Mouse (Mus musculus): ENCODE results near the gene Nol11. TPM values are rescaled to one million over a fixed set of nuclear protein-coding genes. Genes with fewer than 3 reads are reported as not detected.

Gene Nol11
- 4.8 and 11.1 TPM in 2 replicates for polyA plus RNA-seq (2012; rRNA removed; ENCODE audit: low replicate concordance)

DNA sequence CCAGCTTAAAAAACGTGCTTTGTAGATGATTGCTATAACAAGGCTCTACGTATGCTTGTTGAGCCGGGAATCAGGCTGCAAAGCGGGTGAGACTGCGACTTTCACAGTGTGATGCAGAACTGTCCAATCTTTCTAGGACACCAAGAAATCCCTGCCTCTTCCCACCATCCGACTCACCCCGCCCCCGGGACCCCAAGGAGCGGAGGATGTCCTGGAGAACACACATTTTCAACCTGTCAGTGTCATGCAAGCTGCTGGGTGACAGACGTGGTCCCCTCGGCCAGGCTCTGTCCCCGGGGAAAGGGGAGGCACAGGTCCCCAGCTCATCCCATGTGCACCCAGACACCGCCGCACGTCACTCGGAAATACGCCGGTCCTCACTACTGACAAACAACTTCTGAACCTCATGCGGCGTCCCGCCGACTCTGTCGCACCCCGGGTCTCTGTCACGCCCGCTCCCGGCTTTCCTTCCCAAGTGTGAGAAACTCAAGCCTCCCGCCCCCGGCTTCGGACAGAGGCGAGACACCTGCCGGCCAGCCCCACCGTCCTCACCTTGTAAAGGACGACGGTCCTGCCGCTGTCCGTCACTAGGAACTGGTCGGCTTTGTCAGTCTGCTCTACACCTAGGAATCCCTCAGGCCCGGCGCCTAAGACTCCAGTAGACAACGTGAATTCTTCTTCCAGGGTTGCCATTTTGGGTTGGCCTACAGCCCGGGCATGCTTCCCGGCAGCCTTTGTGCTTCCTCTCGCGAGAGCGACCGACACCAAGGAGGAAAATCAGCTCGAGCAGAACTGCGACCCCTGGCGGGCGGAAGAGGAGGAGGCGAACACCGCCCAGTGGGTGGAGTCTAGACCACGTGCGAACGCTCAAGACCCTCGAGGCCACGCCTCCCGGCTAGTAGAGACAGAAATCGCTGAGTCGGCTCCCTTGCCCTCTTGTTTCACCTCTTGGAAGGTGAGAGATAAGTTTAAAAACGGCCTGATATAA is at the start of gene Nol11:
Gene Nol11 (minus strand): TSS at position 817 of the 988 bp plus-strand sequence.

DNA sequence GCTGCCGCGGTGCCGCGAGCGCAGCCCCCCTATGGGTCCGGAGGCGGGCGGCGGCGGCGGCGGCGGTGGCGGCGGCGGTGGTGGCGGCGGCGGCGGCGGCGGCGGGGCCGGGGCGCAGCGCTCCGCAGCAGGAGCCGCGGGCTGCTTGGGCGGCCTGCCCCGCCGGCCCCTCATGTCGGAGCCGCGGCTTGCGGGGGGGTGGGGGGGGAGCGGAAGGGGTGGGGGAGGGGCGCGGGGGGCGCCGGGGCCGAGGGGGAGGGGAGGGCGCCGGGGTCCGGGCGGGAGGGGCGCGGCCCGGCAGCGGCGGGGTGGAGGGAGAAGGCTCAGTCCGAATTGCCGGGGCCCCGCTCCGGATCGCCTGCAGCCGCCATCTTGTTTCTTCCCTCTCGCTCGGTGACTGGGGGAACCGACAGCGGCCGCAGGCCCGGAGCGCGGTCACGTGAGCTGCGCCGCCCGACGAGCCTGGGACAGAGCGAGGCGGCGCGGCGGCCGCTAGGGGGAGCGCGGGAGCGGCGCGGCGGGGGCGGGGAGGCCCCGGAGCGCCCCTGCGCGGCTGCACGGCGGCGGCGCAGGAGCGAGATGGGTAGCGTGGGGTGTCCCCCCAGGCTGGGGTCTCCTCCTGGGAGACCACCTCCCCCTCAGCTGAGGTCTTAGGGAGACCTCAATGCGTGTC is 57.3 kb downstream of the Nol11 start, which contains the start of gene Bptf:
Gene Bptf (minus strand): TSS at position 379 of the 673 bp plus-strand sequence.

Other genes starting within 250 kb of the Nol11 start
- 18.8 and 29.7 TPM in 2 replicates for gene Kpna2, start 189.8 kb downstream of the Nol11 start, polyA plus RNA-seq (2012; rRNA removed; ENCODE audit: low replicate concordance)
- gene 1810010H24Rik, start 163.7 kb downstream of the Nol11 start, polyA plus RNA-seq (2012; rRNA removed; ENCODE audit: low replicate concordance) = 5.6 and 7.3 TPM in 2 replicates
- 19.3 and 33.4 TPM in 2 replicates for gene Bptf, start 57.3 kb downstream of the Nol11 start, polyA plus RNA-seq (2012; rRNA removed; ENCODE audit: low replicate concordance)

Data from mammary gland, adult 2 months (tissue).